Mouse (Mus musculus) kidney, postnatal 14 days (tissue): ENCODE measurements around the gene Unc45a.

Experiments
- DNase-seq: peaks from one replicate; pipeline ENCODE4 v3.0.0; 2022; ENCODE audit warnings: mixed read lengths

Unc45a gene

GRCm38 (mm10) chr7:80280032-80280431 is 60.8 kb downstream of the Unc45a start:
- DNase-seq = no peak

GRCm38 (mm10) chr7:80276374-80276773 is 64.4 kb downstream of the Unc45a start:
- DNase-seq = no peak
